Mouse (Mus musculus) T-helper 2 cell (primary cell): ENCODE data around the gene Shb.

Experiments
- in situ Hi-C: fragments of 300-600 bp; cut with MboI, MseI; formaldehyde crosslinking; loops from one replicate; pipeline ENCODE4 v1.15.1; 2025; ENCODE audit warnings: high pct_unique_total_duplicates

The Shb gene

GRCm38 (mm10) chr4:45457543-45457942 lies 74.7 kb downstream of the Shb start:
- in situ Hi-C loops = no loop called here

GRCm38 (mm10) chr4:45455001-45455400 lies 77.3 kb downstream of the Shb start:
- in situ Hi-C loops = no loop called here

GRCm38 (mm10) chr4:45453271-45453851 lies 78.9 kb downstream of the Shb start:
- in situ Hi-C loops = no loop called here

DNA sequence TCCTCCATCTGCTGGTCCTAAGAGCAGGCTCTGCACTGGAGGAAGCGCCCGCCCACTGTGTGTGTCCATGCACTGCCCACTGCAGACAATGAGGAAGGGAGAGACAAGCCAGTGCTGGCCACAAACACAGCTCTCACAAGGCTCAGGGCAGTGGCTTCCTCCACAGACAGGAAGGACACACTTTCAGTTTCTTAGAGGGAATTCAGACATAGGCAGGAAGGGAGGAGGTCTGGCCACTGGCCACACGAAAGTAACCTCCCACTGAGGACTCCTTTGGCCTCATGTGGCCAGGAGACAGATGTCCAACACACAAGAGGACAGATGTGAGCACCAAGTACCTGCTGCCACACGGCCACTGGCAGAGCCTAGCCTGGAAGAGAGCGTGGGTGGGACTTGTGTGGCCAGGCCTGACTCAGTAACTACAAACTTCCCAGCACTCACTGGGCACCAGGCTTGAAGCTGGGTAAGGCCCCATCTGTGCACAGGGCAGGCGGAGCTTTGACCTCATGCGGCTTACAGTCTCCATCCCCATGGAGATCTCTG lies 79.6 kb downstream of the Shb start:
- in situ Hi-C loops = no loop called here

GRCm38 (mm10) chr4:45449012-45449411 lies 83.3 kb downstream of the Shb start:
- in situ Hi-C loops = no loop called here

- in situ Hi-C loops = no loop called here
Measured at GRCm38 (mm10) chr4:45448481-45448880, 83.8 kb downstream of the Shb start.

DNA sequence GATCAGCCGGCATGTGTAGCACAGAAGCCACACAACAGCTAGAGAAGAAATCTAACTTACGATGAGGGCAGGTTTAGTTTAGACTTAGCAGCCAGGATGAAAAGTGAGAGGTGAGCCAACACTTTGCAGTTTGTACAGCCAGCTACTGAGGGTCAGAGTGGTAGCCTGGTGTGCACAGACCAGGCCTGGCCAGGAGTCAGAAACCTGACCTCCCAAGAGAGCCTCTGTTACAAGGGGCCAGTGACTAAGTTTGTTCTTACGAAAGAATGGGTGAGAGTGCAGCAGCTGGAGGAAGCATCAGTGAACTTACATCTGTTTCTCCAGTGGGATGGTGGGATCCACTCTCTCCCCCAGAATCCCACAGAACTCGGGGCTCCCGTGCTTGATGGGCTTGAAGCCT lies 85.1 kb downstream of the Shb start:
- in situ Hi-C loops = no loop called here

DNA sequence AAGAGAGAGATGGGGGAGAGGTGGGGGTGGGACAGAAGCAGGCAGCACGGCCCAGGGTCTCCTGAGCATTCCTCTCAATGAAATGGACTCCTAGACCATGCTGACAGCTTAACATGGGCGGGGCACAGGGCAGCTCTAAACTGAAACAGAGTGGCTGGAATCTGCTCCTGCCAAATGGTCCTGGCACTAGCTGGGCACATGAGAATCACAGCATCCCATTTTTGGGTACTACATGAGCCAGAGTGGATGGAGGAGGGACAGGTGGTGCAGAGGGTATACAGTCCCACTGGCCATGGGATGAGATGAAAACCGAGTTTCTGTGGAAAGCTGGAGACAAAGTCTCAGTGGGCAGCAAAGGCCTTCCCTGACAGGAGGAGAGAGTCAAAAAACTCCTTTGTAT lies 87.0 kb downstream of the Shb start:
- in situ Hi-C loops = no loop called here

DNA sequence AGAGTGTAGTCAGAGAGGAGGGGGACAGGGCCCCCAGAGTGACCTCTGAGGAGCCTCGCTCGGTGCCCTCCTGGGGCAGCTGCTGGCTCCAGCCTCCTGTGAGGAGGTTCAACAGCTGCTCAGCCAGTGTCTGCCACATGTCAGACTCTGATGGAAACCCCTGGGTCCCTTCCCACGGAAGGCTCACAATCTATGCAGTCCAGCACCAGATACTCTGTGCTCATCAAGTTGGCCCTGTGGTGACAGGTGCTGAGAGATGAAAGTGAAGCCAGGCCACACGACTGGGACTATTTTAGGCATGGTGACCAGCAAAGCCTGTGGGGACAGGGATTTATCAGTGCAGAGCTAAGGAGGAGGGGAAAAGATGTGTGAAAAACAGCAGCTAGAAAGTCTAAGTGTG lies 87.5 kb downstream of the Shb start:
- in situ Hi-C loops = no loop called here

DNA sequence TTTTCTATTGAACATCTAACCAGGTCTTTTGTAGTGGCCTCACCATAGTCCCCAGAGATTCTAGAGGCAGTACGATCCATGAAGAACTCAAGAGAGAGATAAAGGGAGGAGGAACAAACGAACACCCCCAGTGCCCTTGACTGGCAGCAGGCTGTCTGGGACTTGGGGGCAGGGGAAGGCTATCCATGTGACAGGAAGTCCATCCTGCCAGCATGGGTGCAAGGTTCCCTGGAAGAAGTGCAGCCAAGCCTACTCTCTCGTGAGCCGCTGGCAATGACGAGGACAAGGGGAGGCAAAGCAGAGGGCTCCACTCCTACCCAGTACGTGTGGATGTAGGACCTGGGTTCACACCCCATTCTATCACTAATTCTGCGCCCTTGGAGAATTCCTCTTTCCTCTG lies 88.6 kb downstream of the Shb start:
- in situ Hi-C loops = no loop called here

DNA sequence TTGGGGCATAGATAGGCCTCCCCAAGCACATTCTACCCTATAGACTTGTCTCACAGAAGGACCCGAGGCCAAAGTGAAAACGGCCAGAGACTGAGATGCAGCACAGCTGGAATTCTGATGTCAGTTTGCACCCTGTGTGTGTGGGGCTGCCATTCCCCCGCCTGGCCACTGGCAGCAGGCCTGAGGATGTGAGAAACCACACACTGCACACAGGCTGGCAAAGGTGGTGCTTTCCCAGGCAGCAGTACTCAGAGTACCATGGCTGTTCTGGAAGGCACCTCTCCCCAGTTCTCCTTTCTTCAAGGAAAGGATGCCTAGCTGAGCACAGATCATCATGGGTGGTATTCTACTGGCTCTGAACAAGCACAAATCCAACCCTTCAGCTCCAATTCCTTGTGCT lies 90.0 kb downstream of the Shb start:
- in situ Hi-C loops = no loop called here

DNA sequence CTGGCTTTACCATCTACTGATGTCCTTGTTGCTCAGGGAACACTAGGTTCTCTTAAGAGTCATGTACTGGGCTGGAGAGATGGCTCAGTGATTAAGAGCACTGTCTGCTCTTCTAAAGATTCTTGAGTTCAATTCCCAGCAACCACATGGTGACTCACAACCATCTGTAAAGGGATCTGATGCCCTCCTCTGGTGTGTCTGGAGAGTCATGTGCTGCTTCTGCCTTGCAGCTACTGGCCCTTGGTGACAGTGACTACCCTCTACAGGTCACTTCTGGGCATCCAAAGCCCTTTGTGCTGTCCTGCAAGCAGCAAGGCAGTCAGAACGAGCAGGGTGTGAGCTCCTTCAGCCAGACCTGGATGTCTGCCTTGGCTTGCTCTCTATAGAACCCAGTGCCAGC lies 90.5 kb downstream of the Shb start:
- in situ Hi-C loops = no loop called here

DNA sequence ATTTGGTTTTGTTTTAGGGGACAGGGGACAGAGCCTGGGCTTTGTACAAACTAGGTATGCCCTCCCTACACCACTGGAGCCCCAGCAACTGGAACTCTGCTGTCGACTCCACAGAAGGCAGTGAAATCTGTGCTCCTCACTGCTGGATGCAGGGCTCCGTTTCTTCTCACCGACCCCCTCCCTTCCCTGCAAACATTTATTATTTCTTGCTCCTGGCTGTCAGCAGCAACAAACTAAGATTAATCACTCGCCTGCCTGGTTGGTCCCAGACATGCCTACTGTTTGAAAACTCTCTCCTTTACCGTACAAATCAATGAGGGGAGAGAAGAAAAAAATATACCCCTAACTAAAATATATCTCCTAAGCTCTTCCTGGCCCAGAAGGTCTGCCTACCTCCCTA lies 93.0 kb downstream of the Shb start:
- in situ Hi-C loops = no loop called here

- in situ Hi-C loops = no loop called here
Measured at GRCm38 (mm10) chr4:45437010-45437409, 95.3 kb downstream of the Shb start.

DNA sequence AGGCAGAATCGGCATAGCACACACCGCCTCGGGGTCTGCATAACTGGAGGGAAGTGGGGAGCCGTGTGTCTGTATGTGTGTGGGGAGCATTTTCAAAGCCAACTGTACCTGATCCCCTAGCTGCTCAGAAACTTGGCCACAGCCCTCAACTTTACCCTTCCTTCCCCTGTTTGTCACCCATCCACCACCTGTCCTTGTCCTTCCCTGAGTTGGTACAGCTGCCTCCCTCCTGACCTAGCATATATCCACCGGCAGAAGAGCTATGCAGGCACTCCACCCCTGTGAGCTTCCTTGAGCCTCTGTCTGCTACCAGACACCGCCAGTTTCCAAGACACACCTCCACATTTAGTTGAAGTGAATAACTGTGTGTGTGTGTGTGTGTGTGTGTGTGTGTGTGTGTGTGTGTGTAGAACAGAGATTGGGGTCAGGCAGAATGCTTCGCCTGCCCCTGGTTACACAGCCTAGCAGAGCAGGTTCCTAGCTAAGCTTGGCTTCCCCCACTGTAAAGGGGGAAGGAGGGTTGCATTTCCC lies 95.8 kb downstream of the Shb start:
- in situ Hi-C loops = no loop called here

DNA sequence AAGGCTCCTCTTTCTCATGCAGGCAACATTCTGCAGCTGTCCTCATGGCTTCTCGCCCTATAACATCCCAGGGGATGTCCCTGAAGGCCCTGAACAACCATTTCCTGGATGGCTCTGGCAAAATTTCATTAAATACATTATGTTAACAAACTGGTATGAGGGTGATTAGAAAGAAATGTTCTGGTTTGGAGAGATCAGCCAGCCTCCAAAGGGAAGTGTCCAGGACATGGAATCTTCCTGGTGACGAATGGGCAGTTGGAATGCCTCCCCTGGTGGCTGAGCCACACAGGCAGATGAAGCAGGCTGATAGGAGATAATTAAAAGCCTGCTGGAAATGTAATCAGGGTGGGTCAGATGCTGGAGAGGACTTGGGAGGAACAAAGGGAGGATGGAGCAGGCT lies 96.4 kb downstream of the Shb start:
- in situ Hi-C loops = no loop called here

GRCm38 (mm10) chr4:45434681-45435080 lies 97.6 kb downstream of the Shb start:
- in situ Hi-C loops = no loop called here

GRCm38 (mm10) chr4:45434071-45434470 lies 98.2 kb downstream of the Shb start:
- in situ Hi-C loops = no loop called here

DNA sequence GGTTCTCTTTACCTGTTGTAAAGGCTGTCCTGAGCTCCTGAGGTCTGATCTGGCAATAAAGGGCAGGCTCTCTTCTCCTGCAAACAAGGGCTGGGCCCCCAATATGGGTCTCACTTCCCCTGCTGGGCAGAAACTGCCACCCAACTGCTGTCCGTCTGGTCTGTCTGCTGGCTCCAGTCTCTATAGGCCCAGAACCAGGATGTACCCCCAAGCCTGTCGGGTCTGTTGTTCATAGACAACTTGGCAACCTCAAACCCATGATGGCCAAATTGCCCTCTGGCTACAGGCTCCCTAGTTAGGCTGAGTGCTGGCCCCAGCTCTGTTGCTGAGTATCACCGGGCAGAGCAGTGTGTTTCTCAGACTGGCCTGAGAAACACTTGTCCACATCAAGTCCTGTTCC lies 100.5 kb downstream of the Shb start:
- in situ Hi-C loops = no loop called here

GRCm38 (mm10) chr4:45431316-45431715 lies 101.0 kb downstream of the Shb start:
- in situ Hi-C loops = no loop called here

- in situ Hi-C loops = no loop called here
Measured at GRCm38 (mm10) chr4:45429451-45429850, 102.8 kb downstream of the Shb start.

DNA sequence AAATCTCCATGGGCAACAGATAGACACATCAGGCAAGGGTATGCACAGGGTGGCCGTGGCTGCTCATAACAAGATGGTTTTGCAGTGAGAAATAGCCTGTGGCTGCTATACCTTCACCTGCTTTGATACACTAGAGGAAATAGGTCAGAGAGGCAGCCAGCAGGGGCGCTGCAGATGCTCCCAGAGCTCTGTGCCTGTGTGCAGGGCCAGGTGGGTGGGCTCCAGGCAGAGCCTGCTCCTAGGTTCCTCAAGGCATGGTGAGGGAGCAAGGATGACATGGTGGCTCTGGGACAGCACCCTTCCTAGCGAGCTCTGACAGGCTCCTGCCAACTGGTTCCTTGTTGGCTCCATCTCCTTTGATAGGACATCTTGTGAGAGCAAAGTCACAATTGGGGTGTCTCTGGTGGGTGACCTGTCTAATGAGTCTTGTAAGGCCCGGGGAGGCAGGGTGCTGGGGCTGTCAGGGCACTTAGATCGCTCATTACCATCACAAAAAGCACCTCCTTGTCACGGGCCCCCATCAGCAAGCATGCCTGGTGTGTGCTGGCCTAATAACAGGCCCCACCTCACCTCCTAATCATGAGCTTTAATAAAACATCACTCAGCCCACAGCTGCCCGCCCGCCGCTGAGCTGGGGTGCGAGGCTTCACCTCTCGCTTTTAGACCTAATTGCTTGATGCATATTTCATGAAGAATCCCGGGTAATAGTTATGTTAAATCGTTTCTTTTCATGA lies 105.4 kb downstream of the Shb start:
- in situ Hi-C loops = no loop called here

DNA sequence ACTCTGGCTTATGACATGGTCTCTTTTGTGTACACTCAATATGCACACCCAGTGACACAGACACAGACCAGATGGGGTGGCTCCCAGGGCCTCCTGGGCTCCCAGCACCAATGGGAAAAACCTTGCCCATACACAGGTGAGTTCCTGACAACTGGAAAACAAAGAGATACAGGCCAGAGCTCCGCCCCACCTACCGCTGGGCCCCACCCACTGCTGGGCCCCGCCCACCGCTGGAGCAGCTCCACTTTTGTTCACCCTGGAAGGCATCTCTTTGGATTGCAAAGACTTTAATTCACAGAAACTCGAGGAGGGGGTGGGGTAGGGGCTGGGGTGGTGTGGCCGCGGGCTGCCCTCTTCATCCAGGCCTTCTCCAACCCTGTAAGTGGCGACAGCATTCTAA lies 108.9 kb downstream of the Shb start:
- in situ Hi-C loops = no loop called here
